Mouse (Mus musculus) common myeloid progenitor, adult 5-6 weeks (primary cell): ENCODE measurements around the gene Fbxw5. TPM values are rescaled to one million over a fixed set of nuclear protein-coding genes. Genes with fewer than 3 reads are reported as not detected.

Experiments used
- ATAC-seq: replicated peaks from 2 replicates; pipeline ENCODE4 v1.8.0; 2016; ENCODE audit warnings: low read depth, mild to moderate bottlenecking, moderate TSS enrichment, inconsistent platforms; ENCODE audit not compliant: poor library complexity, severe bottlenecking
- total RNA-seq: library from RNA; stranded (forward); fragments of 200-1000, 187-1606 nt; gene quantifications from 2 replicates; pipeline ENCODE4 v1.2.3, GENCODE M21; 2017

The Fbxw5 gene
- total RNA-seq, 1 experiment from 2014 or later = 21.4 TPM

- no peak for ATAC-seq
Measured at GRCm38 (mm10) chr2:25477541-25477940, 23.0 kb upstream of the Fbxw5 start.

DNA sequence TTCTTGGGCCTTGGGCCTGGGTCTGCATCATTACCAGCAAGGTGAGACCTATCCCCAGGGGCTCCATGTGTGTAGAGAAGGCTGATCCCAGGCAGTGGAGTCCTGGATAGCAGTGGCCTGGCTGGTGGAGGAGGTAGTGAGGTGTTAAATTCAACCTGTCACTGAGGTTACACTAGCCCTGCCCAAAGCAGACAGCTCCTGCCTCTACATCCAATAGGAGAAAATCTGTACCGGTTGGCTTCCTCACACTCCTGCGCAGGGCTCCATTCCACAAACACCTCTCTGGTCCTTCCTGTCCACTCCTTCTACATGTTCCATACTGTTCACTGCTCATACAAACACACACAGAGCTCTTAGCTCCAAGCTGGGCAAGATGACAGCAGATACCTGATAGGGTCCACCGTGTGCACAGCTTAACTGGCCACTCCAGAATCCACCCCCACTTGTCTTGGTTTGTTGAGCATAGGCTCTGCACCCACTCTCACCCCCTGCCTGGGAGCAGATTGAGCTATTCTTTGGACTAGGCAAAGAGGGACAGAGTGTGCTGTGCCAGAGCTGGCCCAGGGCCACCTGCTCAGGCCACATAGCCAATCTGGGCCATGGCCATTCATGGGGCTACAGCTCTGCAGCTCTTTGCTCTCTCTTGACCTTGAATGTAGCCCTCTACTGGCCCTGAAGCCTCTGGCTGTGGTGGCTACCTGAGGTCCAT is 22.4 kb upstream of the Fbxw5 start:
- no peak for ATAC-seq

DNA sequence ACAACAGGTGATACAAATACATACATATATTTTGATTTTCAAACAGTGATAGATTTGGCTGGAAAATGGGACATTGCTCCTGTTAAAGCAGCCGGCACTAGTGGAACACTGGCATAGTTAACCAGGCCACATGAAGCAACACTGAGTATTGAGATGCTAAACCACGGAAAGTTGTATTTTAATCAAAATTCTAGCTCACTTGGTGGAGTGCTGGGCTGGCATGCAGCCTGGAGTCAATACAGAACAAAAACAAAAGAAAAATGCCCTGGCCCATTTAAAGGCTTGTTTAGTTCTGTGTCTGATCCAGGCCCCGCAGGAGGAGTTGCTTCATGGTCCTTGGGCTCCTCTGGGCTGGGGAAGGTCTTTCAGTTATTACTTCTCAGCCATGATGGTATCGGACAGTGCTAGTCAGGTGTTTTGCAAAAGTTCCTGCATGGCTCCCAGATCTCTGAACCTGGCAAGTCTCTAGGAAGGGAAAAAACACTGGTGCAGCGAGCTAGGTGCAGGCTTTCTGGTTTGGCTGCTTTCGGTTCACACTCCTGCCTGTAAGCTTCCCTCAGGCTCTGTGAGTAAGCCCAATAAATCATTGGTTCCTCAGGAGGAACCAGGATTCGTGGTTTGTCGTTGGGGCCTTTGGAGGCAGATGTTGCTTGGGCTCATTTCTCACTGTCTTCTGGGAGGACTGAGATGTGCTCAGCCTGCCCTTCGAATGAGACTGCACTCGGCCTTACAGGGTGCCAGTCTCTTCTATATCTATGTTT is 20.8 kb upstream of the Fbxw5 start:
- ATAC-seq = peak; percentile 19; the same call in 1 of the 2 replicates

- ATAC-seq = peak; percentile 76
Measured at GRCm38 (mm10) chr2:25480541-25480940, 20.0 kb upstream of the Fbxw5 start.

GRCm38 (mm10) chr2:25482969-25483368 is 17.6 kb upstream of the Fbxw5 start:
- ATAC-seq = peak; percentile 66

DNA sequence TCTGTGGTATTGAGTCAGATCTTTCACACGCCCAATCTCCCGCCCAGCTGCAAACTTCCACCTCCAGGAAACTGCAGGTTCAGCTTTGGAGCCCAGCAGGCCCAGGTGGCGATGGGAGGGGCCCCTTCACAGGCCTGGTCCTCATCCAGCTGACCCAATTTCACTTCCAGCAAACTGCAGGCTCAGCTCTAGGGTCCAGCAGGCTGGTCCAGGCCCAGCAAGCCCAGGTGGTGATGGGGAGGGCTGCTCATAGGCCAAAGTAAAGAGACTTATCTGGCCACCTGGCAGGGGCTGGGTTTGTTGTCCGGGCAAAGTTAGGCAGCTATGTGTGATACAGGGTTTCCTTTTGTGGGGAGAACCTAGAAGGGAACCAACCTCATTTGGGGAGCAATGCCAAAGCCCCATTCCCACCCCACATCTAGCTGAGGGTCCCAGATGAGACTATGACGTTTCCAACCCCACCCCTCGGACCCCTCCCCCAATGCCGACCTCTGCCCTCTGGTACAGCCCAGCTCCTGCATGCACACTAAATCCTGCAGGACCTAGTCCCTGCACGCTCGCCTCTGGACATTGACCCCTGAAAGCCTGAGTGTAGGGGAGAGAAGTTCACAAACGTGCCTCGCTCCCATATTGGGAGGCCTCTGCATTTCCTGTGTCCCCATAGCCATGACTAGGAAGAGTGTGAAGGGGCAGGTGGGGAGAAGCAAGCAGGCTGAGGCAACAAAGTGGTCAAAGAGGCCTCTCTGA is 15.5 kb upstream of the Fbxw5 start:
- ATAC-seq = no peak

GRCm38 (mm10) chr2:25487965-25488670 is 12.4 kb upstream of the Fbxw5 start:
- ATAC-seq = no peak

GRCm38 (mm10) chr2:25488671-25489068 is 11.9 kb upstream of the Fbxw5 start:
- no peak for ATAC-seq

GRCm38 (mm10) chr2:25492988-25493387 is 7.6 kb upstream of the Fbxw5 start:
- ATAC-seq = no peak

DNA sequence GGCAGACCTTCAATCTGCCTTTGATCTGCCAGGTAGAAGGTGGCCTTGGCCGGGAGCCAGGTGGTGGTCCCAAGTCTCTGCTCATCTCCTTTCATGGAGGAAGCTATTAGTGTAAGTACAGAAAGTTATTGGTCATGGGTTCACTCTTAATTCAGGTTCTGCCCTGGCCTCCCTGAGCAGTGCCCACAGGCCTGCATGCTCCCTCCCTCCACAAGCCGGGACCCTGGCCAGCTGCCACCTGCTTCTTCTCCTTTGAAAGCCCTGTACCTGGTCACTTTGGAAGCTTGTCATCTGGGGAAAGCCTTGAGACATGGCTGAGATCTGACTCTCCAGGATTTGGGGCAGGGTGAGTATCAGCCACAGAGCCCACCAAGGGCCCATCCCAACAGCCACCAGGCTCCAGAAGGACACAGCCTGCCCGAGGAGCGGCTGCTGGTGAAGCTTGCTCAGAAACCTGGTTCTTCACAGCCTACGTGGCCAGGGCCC is 7.0 kb upstream of the Fbxw5 start, which contains the start of gene Lcn12:
Lcn12 (minus strand) TSS at position 436 of the 486 bp plus-strand sequence.
- ATAC-seq = no peak

GRCm38 (mm10) chr2:25496462-25496861 is 4.1 kb upstream of the Fbxw5 start:
- no peak for ATAC-seq

- peak; percentile 34 for ATAC-seq
Measured at GRCm38 (mm10) chr2:25497846-25498575, 2.5 kb upstream of the Fbxw5 start.

DNA sequence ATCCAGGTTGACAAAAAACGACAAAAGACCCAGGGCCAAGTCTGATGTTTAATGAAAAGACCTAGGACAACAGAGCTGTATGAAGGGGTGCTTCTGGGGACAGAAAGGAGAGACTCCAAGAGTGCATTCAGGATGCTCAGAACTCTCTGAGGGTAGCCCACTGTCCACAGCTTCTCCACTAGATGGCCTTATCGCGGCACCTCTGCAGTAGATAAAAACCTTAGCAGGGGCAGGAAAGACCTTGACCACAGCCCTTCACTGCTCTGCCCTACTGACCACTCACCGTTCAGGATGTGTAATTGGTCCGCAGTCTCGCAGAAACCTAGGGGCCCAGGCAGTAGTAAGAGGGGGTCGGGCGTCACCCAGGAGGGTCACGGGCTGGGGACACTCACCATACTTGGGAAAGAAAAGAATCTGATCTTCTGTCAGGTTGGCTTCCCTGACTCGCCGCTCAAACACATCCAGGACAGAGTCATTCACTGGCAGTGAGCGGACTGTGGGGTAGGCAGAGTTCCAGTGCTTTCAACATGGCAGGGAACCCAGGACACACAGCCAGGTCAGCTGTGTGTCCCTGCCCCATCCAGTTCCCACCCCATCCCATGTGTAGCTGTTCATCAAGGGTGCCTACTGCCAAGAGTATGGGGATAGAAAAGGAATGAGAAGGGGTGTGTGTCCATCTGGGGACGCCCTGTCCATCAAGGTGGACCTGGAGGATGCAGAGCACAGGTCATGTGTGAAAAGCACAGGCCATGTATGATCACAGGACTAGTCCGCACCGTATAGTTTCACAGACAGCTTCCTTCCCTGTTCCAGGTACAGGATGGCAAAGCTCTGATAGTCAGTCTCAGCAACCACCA is 1.7 kb upstream of the Fbxw5 start:
- ATAC-seq = no peak

- ATAC-seq = 0 out of 2 replicates have a peak, but pooled peaks have one; percentile 0
Measured at GRCm38 (mm10) chr2:25500071-25500575, 427 bp upstream of the Fbxw5 start.

DNA sequence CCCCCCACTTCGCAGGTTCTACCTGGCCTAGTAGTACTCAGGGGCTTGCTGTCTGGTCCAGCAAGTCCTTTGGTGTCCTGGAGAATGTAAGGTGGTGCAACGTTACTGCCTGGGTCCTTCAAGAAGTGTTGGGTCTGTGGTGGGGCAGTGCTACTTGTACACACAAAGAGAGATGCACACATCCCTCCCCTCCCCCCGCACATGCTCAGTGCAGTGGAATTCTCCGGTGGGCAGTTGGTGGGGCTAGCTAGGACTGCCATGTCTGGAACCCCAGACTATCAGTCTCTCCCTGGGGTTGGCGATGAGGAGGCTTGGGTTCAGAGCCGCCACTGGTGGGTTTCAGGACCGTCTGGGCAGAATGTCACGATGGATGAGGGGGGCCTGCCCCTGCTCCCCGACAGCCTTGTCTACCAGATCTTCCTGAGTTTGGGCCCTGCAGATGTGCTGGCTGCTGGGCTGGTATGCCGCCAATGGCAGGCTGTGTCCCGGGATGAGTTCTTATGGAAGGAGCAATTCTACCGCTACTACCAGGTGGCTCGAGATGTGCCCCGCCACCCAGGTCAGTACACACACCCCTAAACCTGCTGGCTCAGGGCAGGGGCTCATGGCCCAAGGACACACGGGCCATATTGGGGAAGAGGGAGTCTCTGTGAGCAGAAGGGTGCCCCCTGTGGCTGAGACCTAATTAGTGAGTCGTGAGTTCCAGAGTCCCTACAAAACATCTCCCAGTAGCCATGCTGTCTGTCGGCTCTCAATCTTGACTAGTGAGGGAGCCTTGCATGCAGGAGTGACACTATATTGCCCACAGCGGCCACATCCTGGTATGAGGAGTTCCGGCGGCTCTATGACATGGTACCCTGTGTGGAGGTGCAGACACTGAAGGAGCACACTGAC is 1.3 kb downstream of the Fbxw5 start, which contains the start of gene C8g:
C8g (minus strand) TSS at position 127 of the 894 bp plus-strand sequence.
- ATAC-seq = no peak

DNA sequence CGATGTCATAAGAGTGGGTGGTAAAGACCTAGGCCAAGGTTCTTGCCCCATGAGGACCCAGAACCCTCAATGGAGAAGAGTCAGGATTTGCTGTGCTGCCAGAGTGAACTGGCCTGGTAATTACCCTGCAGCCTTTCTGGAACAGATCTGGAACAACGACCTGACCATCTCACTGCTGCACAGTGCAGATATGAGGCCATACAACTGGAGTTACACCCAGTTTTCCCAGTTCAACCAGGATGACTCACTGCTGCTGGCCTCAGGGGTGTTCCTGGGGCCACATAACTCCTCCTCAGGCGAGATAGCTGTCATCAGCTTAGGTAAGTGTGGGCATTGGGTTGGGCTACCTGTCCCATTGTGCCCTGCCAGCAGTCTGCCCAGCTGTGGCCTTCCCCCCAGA is 2.2 kb downstream of the Fbxw5 start:
- no peak for ATAC-seq

- ATAC-seq = no peak
Measured at GRCm38 (mm10) chr2:25504538-25504937, 4.0 kb downstream of the Fbxw5 start.
